Mouse (Mus musculus) kidney, postnatal 4 days (tissue): ENCODE results near the gene Xpc.

Experiments used
- DNase-seq, 2 experiments: peaks; one replicate each; pipeline ENCODE4 v3.0.0; 2021; ENCODE audit warnings: mixed read lengths in 2 of 2

Xpc gene

GRCm38 (mm10) chr6:91515545-91516449 is at the start of gene Xpc, which contains the start of gene Lsm3:
Xpc (minus strand) TSS chr6:91515888.
Lsm3 (plus strand) TSS chr6:91515928.
- DNase-seq, result peak; percentile 98

GRCm38 (mm10) chr6:91563031-91563430 is 47.3 kb upstream of the Xpc start:
- DNase-seq, result no peak

- DNase-seq, result peak in 1 of 2 experiments; percentile 23
These were observed 44.5 kb upstream of the Xpc start for GRCm38 (mm10) chr6:91560186-91560585.

- DNase-seq, result no peak
These were observed 43.7 kb upstream of the Xpc start for GRCm38 (mm10) chr6:91559371-91559770.

GRCm38 (mm10) chr6:91558565-91558964 is 42.9 kb upstream of the Xpc start:
- peak; percentile 9 to 31 for DNase-seq

- no peak for DNase-seq
These were observed 37.0 kb upstream of the Xpc start for GRCm38 (mm10) chr6:91552693-91553092.

GRCm38 (mm10) chr6:91551671-91552070 is 36.0 kb upstream of the Xpc start:
- DNase-seq, result no peak

- DNase-seq, result no peak
These were observed 33.9 kb upstream of the Xpc start for GRCm38 (mm10) chr6:91549621-91550020.

- DNase-seq, result no peak
These were observed 31.6 kb upstream of the Xpc start for GRCm38 (mm10) chr6:91547313-91547712.

GRCm38 (mm10) chr6:91546241-91546884 is 30.7 kb upstream of the Xpc start:
- DNase-seq, result peak; percentile 21 to 31

- no peak for DNase-seq
These were observed 27.4 kb upstream of the Xpc start for GRCm38 (mm10) chr6:91543056-91543455.

- DNase-seq, result no peak
These were observed 25.6 kb upstream of the Xpc start for GRCm38 (mm10) chr6:91541276-91541675.

GRCm38 (mm10) chr6:91536047-91536765 is 20.5 kb upstream of the Xpc start:
- no peak for DNase-seq

GRCm38 (mm10) chr6:91535231-91535630 is 19.5 kb upstream of the Xpc start:
- DNase-seq, result no peak

GRCm38 (mm10) chr6:91534268-91534667 is 18.6 kb upstream of the Xpc start:
- no peak for DNase-seq

- peak in 1 of 2 experiments; percentile 39 for DNase-seq
These were observed 18.1 kb upstream of the Xpc start for GRCm38 (mm10) chr6:91533771-91534170.

GRCm38 (mm10) chr6:91533359-91533758 is 17.7 kb upstream of the Xpc start:
- peak; percentile 30 to 55 for DNase-seq

- peak in 1 of 2 experiments; percentile 15 for DNase-seq
These were observed 17.0 kb upstream of the Xpc start for GRCm38 (mm10) chr6:91532661-91533060.

- no peak for DNase-seq
These were observed 15.6 kb upstream of the Xpc start for GRCm38 (mm10) chr6:91531276-91531675.

GRCm38 (mm10) chr6:91530673-91531072 is 15.0 kb upstream of the Xpc start:
- DNase-seq, result no peak

GRCm38 (mm10) chr6:91528265-91528664 is 12.6 kb upstream of the Xpc start:
- DNase-seq, result no peak

GRCm38 (mm10) chr6:91527227-91527860 is 11.7 kb upstream of the Xpc start:
- DNase-seq, result no peak

GRCm38 (mm10) chr6:91525544-91525943 is 9.9 kb upstream of the Xpc start:
- DNase-seq, result no peak
